Mouse (Mus musculus) C2C12 (cell line): ENCODE measurements around the gene Ifi203.
"Not testable (repeated sequence)": the region's sequence is repeated elsewhere in the genome, so short reads cannot be mapped to it uniquely, and the experiment has no call there.

ENCODE experiments used
- CTCF ChIP-seq: IDR thresholded peaks from one replicate; pipeline ENCODE4 v1.5.1; 2011; ENCODE audit not compliant: control insufficient read depth, insufficient read depth, insufficient read length
- MAX ChIP-seq: IDR thresholded peaks from one replicate; pipeline ENCODE4 v1.6.1; 2011; ENCODE audit warnings: mild to moderate bottlenecking, control low read depth
- MYOG ChIP-seq: IDR thresholded peaks from one replicate; pipeline ENCODE4 v1.6.1; 2011; ENCODE audit not compliant: control insufficient read depth, insufficient read length; ENCODE audit errors: extremely low read depth
- USF1 ChIP-seq: IDR thresholded peaks from one replicate; pipeline ENCODE4 v1.6.1; 2011; ENCODE audit warnings: low read depth, mild to moderate bottlenecking, control low read depth, moderate library complexity

- not testable (repeated sequence) for TF ChIP-seq CTCF, MYOG, MAX, USF1
Observed at GRCm38 (mm10) chr1:173877125-173877524, 65.3 kb downstream of the Ifi203 start.
